ENCODE assay signal across 20 mouse cellular contexts in the genomic region with DNA sequence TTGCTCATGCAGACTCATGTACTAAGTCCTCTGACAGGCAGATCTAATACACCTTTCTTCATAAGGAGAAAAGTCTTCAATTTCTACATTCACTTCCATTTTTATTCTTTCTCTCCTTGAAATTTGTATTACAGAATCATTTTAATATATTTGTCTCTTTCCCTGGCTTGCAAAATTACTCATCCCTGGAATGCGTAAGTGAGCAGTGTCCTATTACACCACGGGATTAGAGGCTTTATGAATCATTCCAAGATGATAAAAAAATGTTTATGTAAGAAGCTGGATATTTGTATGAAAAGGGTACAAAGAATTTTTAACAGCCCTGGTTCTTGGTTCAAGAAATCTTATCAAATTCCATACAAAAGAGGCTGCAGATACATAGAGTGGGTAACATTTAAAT.
"Had no signal": no experiment of that assay in that cellular context is flagged by ENCODE, and none has a peak within 500 bp of the region (broad histone marks: within the 10 kb centered on the region; RNA-seq: fewer than 3 reads in every experiment).

No protein-coding gene starts in this region.

- H3K36me3 ChIP-seq: limb, embryonic 12.5 days; limb, embryonic 15.5 days; liver, embryonic 12.5 days; liver, embryonic 15.5 days; midbrain, embryonic 13.5 days; neural tube, embryonic 12.5 days; neural tube, embryonic 15.5 days had no signal

- H3K4me2 ChIP-seq: limb, embryonic 12.5 days; limb, embryonic 15.5 days; liver, embryonic 12.5 days; liver, embryonic 15.5 days; midbrain, embryonic 13.5 days; neural tube, embryonic 12.5 days; neural tube, embryonic 15.5 days had no signal

- H3K9me3 ChIP-seq: limb, embryonic 12.5 days; limb, embryonic 15.5 days; liver, embryonic 12.5 days; liver, embryonic 15.5 days; midbrain, embryonic 13.5 days; neural tube, embryonic 12.5 days; neural tube, embryonic 15.5 days had no signal

- H3K9ac ChIP-seq: limb, embryonic 12.5 days; limb, embryonic 15.5 days; liver, embryonic 12.5 days; liver, embryonic 15.5 days; midbrain, embryonic 13.5 days; neural tube, embryonic 12.5 days; neural tube, embryonic 15.5 days had no signal

- ATAC-seq: liver, embryonic 12.5 days; midbrain, embryonic 13.5 days; midbrain, embryonic 16.5 days had no signal

- H3K27me3 ChIP-seq: limb, embryonic 12.5 days; limb, embryonic 15.5 days; liver, embryonic 12.5 days; liver, embryonic 15.5 days; midbrain, embryonic 13.5 days; neural tube, embryonic 12.5 days; neural tube, embryonic 15.5 days had no signal

- H3K27ac ChIP-seq: limb, embryonic 12.5 days; limb, embryonic 15.5 days; liver, embryonic 12.5 days; liver, embryonic 15.5 days; macrophage; midbrain, embryonic 13.5 days; neural tube, embryonic 12.5 days; neural tube, embryonic 15.5 days had no signal

- H3K4me1 ChIP-seq: limb, embryonic 12.5 days; limb, embryonic 15.5 days; liver, embryonic 15.5 days; midbrain, embryonic 13.5 days; neural tube, embryonic 12.5 days; neural tube, embryonic 15.5 days had no signal

- H3K4me3 ChIP-seq: limb, embryonic 12.5 days; limb, embryonic 15.5 days; liver, embryonic 12.5 days; liver, embryonic 15.5 days; midbrain, embryonic 13.5 days; neural tube, embryonic 12.5 days; neural tube, embryonic 15.5 days had no signal

- DNase-seq: kidney, adult 9 months; kidney, postnatal 14 days; kidney, postnatal 4 days; left cerebral cortex, postnatal 4 days; lung, adult 18-20 months; retina, postnatal 1 day; right cerebral cortex, postnatal 25 days; spleen, adult 18-20 months; thymus, adult 18-20 months; thymus, postnatal 14 days; thymus, postnatal 4 days had no signal
